Mouse (Mus musculus) embryo, embryonic 10.5 days (tissue): ENCODE data around the gene Gm12258.
"Not testable (repeated sequence)": the region's sequence is repeated elsewhere in the genome, so short reads cannot be mapped to it uniquely, and the experiment has no call there.

Experiments
- DNase-seq: peaks from one replicate; pipeline ENCODE4 v3.0.0-alpha.2; 2015; ENCODE audit warnings: low spot score

The Gm12258 gene

DNA sequence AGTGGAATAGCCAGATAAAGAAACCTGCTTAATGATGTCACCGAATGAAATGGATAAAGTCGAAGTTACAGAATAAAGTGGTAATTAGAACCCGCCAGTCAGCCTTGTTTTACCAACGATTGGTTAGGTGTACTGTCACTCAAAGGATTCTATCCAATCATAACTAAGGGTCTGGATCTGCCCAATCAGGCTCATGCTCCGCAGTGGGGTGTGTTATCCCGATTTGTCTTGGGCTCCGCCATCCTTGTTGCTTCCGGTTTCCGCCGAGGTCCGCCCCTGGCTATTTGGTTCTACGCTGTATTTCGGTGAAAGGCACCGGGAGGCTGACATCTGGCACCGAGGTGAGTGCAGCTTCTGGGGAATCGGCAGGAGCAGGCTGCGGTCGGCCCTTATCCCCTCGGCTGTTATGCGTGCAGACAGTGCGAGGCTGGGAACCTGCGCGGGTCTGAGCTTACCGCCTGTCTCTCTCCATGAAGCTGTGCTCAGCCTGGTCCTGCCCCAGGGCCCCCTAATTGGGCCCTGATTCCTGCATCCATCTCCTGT lies at the start of gene Gm12258:
Gm12258 (plus strand) TSS at position 240 of the 543 bp plus-strand sequence.
- peak; percentile 99 for DNase-seq

DNA sequence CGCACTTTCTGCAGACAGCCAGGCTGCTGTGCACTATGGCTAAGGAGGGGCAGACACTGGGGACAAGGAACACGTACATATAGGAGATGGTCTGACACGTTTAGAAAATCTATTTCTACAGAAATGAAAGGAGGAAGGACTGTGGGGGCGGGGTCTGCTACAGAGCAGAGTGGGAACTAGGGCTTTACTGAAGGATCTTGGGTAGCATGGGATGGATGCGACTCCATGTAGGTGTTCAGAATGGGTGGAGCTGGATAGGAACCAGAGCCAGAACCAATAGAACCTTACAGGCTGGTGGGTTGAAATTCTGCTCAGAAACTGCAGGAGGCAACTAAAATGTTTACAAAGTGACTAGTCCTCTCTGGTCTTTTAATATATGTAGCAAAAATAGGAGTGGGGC lies 47.2 kb upstream of the Gm12258 start:
- no peak for DNase-seq

DNA sequence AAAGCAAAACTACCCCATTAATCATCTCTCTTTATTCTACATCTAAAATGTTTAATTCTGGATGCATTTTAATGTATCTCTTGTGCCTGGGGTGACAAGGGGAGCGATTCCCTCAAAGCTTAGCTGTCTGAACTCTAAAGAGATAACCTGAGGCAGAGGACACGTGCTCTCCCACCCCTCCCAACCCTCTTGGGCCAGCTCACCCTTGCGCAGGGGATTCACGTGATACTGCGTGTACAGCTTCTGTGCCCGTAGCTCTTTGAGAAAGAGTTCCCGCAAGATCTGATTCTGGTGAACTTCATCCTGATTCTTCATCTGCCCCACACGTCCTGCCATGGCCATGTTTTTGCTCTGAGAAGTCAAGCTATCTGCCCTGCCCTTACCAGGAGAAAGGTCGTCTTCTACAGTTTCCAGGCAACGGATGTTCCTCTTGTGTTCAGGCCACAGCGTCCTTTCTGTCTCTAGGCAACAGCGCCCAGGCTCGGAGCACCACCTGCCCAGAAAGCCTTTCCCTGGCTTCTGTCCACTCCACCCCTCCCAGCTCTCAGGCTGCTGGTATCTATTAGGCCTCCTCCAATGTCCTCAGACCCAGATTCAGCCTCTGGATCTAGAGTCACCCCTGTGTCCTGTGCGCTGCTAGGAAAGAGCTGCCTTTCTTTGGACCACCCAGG lies 45.3 kb upstream of the Gm12258 start, which contains the start of gene Fam183b:
Fam183b (minus strand) TSS at position 403 of the 671 bp plus-strand sequence.
- peak; percentile 73 for DNase-seq

DNA sequence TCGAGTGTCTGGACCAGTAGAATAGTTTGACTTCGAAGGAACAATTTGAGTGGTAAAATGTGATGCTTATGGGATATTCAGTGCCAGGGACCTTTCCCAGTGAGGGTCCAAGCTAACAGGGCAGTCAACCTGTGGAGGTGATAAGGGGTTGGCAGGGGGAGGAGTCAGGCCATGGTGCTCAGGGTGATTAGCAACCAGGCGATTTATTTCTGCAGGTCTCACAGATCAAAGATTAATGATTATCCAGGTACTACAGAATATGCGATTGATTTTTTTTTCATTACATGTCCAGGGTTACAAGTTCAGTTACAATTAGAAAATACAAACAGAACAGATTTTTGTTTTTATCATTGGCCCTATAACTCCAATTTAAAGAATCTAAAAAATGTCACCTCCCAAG lies 43.1 kb upstream of the Gm12258 start:
- no peak for DNase-seq

DNA sequence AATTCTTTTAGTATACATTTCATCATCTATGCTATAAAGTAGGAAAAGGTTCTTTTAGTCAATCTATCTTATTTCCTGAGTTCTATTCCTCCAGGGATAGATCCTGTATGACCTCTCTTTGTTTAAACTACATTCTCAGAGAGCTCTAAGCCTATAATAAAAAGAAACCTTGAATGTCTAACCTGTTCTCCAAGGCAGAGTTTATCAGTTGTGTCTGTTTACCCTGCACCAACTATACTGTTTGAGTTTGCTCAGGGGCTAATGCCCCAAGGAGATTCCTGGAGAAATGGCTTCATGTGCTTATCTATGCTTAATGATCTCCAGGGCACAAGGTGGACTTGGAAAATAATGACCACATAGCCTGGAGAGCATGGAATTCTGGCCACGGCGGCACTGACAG lies 42.6 kb upstream of the Gm12258 start:
- no peak for DNase-seq

DNA sequence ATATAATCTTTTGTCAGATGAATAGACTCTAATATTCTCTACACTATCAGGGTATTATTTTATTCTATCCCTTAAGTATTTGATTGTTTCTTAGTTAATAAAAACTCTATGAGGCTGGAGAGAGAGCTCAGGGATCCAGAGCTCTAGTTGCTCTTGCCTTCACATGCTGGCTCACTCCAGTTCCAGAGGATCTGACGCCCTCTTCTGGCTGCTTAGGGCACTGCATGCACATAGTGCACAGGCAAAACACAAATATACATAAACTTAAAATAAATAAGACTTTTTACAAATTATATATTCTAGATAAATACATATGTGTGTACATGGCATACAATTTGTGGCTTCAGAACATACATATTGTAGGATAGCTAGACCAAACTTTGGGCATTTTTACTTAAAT lies 35.0 kb upstream of the Gm12258 start:
- no peak for DNase-seq

DNA sequence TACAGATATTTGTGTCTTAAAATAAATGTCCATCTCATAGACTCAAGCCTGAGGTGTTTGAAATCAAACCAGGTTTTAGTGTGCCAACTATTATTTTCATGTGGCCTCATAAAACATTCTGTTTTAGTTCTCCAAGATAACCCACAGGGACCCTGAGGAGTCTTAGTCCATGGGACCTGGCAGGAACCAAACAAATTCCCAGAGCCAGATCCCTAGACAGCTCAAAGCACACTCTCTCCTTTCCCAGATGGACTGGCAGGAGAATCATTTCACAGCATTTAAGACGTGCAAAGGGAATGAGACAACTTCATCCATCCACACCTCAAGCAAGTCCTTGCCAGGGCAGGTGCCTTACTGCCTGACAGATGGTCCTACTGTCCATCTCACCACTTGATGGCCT lies 32.3 kb upstream of the Gm12258 start, which contains the start of gene Olfr313:
Olfr313 (plus strand) TSS at position 301 of the 400 bp plus-strand sequence.
- not testable (repeated sequence) for DNase-seq

DNA sequence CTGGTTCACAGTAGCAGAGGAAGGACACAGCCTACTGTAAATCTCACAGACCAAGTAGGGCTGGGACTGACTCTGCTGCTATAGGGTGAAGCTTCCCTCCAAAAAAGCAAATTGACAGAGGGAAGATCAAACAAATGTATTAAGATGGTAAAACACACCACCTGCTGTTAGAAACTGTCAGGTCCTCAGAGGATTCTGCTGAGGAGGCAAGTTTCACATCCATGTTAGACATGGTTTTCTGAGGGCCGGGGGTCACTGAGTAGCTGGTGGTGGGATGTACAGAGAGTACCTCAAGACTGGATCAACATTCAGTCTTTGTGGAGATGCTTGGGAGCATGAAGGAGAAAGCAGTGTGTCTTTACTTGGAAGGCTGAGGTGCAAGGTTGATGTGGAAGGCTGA lies 31.3 kb upstream of the Gm12258 start:
- no peak for DNase-seq

DNA sequence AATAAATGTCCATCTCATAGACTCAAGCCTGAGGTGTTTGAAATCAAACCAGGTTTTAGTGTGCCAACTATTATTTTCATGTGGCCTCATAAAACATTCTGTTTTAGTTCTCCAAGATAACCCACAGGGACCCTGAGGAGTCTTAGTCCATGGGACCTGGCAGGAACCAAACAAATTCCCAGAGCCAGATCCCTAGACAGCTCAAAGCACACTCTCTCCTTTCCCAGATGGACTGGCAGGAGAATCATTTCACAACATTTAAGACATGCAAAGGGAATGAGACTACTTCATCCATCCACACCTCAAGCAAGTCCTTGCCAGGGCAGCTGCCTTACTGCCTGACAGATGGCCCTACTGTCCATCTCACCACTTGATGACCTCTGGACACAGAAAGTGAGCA lies 18.0 kb upstream of the Gm12258 start, which contains the start of gene Olfr312:
Olfr312 (plus strand) TSS at position 301 of the 400 bp plus-strand sequence.
- DNase-seq = not testable (repeated sequence)

DNA sequence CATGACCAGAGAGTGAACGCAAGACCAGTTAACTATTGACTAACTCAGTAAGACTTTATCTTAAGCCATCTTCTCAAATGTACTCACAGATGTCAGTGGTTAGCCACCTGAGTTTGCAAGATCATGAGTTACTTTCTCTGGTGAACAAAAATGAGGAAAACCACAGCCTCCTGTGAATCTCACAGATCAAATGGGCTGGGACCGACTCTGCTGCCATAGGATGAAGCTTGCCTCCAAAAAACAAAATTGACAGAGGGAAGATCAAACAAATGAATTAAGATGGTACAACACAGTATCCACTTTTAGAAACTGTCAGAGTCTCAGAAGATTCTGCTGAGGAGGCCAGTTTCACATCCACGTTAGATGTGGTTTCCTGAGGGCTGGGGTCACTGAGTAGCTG lies 17.2 kb upstream of the Gm12258 start:
- no peak for DNase-seq

DNA sequence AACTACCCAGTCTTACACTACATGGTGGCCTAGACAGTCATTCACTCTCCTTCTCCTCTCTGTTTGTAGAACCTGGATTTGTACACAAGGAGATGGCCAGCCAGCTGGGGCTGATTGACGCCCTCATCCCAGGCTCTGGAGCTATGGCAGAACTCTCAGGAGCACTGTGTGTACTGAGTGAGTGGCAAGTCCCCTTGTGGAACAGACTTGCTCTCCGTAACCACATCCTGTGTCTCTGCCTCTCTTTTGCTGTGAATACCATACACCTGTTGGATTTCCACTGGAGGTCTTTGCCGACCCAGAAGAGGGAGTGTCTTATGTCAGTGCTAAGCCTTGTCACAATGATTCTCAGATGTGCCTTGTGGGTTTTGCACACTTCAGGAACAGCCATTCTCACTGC lies 14.4 kb upstream of the Gm12258 start:
- not testable (repeated sequence) for DNase-seq

DNA sequence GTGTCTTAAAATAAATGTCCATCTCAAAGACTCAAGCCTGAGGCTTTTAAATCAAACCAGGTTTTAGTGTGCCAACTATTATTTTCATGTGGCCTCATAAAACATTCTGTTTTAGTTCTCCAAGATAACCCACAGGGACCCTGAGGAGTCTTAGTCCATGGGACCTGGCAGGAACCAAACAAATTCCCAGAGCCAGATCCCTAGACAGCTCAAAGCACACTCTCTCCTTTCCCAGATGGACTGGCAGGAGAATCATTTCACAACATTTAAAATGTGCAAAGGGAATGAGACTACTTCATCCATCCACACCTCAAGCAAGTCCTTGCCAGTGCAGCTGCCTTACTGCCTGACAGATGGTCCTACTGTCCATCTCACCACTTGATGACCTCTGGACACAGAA lies 8.0 kb upstream of the Gm12258 start, which contains the start of gene Olfr311:
Olfr311 (plus strand) TSS at position 301 of the 400 bp plus-strand sequence.
- DNase-seq = not testable (repeated sequence)

DNA sequence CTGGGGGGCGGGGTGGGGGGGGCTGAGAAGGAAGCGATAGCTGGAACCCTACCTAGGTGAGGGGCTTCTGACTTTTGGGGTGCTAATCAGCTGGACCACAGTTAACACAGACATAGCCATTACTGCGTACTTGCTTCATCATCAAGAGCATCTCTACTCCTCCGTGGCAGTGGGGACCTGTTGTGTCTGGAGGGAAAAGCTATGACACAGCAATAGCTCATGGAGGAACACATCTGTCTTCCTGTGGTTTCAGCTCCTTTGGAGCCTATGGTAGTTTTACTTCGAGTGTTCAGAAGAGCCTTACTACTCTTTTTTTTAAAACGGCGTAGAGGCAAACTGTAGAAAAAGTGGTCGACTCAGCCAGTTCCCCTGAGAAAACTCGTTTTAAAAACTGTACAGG lies 678 bp downstream of the Gm12258 start:
- DNase-seq = no peak

DNA sequence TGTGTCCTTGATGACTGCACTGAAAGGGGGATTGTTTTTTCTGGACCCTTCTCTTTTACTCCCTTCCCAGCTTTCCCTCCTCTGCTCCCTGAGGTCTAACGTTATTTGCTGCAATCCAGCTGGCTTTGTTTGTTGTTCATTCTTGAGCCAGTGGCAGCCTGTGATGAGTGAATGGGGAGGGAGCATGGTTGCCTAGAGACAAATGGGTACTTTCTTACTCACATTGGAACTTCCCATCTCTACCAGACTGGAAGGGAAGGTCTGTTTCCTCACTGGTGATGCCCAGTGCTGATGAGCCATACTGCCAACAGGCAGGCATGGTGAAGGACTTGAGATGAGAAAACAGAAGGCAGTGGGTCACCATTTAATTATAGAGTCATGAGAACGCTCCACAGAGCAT lies 2.8 kb downstream of the Gm12258 start:
- no peak for DNase-seq

DNA sequence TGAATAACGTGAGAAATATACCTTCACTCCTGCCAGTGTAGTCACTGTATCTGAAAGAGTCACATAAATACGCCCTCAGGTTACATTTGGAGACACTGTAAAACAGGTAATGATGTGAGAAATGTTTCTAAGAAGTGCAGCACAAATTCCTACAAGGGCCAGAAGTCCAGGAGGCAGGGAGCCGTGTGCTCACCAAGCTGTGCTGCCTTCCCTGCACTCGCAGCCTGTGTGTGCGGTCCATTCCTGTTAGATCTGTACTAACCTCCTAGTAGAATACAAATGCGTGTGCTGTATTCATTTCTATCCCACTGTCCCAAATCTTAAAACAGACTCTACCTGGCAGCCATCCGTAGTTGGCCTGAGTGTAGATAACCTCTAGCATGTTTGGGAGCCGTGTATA lies 13.8 kb downstream of the Gm12258 start:
- DNase-seq = no peak

DNA sequence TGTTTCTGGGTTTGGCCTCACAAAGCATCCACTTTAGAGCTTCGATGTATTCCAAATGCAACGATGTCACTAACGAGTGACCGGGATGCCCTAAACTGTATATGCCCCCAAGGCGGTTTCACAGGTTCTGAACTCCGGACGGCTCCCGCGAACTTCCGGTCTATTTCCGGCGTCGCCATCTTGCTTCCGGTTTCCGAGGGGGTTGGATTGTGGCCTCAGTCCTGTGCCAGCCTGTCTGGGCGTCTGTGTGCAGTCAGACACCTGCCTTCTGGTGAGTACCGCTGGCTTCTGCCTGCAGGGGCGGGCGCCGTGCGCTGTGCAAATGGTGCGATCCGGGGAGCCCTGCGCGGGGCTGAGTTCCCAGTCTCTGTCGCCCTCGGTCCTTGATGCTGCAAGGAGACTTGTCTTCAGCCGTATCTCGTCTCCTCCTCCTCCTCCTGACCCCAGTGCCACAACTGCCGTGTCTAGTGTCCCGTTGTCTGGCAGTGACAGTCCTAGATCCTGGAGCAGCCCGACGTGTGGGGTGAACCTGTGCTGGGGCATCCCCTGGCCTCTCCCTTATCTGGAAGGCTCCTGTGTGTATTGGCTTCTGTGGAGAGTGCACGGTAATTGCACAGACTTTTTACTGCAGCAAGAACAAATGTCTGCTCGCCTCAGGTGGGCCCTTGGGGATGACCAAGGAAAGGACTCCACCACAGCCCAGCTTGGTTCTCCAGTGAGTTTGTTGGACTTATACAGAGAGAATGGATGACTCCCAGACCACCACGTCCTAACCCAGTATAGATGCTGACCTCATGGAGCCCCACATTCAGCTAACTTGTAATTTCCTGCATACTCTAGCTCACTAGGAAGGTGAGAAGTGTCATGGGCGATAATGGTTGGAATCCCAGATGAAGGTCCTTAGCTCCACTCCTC lies 20.3 kb downstream of the Gm12258 start, which contains the start of gene 2810021J22Rik:
2810021J22Rik (plus strand) TSS at position 178 of the 915 bp plus-strand sequence.
- peak; percentile 89 for DNase-seq

DNA sequence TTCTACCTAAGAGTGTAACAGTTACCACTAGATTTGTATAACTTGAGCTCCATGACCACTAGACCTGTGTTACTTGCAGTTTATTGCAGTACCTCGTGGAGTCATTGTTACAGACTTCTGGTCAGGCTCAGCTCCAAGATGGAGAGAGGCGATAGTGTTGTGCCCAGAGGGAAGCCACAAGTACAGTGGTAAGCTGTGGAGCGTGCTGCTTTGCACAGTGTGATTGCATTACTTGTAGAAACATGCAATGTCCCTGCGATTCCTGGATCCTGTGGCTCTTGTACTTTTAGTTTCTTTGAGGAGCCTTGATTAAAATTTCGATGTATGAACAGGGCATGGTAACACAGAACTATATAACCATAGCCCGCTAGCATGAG lies 21.0 kb downstream of the Gm12258 start:
- no peak for DNase-seq

DNA sequence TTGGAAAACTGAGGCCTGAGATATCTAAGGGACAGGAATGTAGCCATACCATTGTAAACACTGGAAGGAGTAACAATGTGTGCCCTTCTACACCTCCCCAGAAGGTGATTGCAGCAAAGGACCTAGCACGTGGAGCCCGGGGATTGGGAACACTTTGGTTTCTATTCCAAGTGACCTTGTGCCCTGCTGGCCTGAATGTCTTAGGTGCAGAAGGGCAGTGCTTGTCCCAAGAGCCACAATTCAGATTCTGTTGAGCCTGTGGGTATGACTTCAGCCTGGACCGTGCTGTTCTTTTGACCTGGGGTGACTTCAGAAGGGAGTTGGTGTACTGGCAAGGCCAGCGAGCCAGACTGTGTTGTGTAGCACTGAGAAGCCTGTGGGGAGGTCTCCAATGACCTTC lies 24.0 kb downstream of the Gm12258 start:
- DNase-seq = no peak

DNA sequence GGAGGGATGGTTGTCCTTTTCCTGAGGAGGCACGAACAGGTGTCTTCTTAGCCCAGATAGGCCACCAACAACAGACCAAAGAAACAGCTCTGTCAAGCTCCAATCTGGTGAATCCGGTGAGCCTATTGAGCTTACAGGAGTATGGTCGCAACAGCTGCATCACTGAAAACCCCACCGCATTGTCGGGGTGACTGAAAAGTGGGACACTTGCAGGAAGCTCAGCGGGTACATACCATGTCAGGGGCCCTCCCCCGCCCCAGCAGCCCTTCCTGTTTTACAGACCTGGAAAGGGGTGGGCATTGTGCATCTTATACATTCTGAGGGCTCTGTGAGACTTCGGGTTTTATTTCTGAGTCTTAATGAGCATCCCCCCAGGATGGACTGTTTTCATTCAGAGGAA lies 36.8 kb downstream of the Gm12258 start:
- DNase-seq = no peak

DNA sequence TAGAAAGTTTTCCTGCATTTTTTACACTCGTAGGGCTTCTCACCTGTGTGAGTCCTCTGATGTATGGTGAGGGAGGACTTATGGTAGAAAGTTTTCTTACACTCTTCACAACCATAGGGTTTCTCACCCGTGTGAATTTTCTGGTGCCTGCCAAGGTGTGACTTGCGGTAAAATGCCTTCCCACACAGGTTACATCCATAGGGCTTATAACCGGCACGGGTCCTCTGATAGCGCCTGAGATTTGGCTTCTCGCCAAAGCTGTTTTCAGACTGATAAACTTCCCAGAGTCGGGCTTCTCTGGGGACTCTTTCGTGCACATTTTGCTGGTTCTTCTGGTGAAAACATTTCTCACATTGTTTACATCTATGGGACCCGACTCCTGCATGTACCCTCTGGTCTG lies 43.6 kb downstream of the Gm12258 start:
- no peak for DNase-seq

DNA sequence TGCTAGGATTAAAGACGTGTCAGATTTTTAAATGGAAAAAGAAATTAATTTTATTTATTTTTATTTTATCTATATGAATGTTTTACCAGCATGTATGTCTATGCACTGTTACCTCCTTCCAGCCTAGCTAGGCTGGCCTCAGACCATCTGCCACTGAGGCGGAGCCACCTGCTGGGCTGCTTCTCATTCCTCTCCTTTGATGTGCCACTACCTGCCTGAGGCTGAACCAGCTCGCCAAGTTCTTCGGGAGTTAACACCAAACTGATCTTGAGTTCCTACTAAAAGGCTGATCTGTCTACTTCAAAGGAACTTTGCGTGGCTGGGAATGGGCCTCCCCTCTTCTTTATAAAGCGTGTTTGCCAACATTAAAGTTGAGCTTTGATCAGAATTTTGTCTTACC lies 47.5 kb downstream of the Gm12258 start:
- no peak for DNase-seq

DNA sequence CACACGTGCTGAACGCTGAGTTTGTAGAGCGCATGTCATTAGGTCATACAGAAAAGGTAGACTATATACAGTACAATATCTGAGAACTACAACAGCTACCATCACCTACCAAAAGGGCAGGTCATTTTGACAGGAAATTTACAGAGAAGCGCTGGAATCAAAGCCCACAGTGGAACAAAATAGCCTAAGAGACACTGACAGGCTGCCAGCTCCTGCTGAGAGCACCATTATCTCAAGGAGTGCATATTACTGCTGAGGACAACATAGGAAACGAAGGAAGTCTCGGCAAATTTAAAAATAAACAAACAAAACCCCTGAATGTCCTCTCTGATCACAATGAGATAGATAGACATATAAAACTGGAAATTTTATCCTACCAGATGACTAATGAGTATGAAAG lies 50.5 kb downstream of the Gm12258 start:
- DNase-seq = no peak

DNA sequence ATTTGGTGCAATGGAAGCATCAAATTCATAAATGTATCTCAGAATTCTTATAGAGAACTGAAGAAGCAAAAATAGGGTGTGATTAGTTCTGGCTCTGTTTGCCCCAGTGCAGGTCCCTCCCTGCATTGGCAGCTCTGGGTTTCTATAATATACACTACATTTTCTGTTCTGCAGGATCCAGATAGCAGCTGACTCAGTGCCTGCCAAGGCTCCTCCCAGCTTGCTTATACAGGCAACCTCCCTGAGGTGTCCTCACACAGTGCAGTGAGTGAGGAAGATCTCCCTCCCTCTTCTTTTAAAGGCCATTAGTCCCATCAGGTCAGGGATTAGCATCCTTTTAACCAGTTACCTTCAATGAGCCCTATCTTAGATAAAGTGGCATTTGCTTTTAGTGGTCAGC lies 54.1 kb downstream of the Gm12258 start:
- DNase-seq = no peak
